Mouse (Mus musculus) adrenal gland, adult 2 months (tissue): ENCODE measurements around the gene Sertad2. TPM values are rescaled to one million over a fixed set of nuclear protein-coding genes. Genes with fewer than 3 reads are reported as not detected.

Experiments used
- DNase-seq: peaks from one replicate; pipeline ENCODE4 v3.0.0; 2021
- polyA plus RNA-seq: library from polyadenylated mRNA; depleted of rRNA; stranded (reverse); fragments of >200 nt; gene quantifications from 2 replicates; pipeline ENCODE4 v1.2.3, GENCODE M21; 2012; rRNA removed
- total RNA-seq, 2 experiments: library from RNA; stranded (reverse); gene quantifications; 2 replicates each; pipeline ENCODE4 v1.2.3; 2021

Gene Sertad2
- total and polyA plus RNA-seq, 3 experiments = 12.3 to 26.1 (median 17.6) TPM

GRCm38 (mm10) chr11:20681679-20682078, 138.6 kb downstream of the Sertad2 start:
- no peak for DNase-seq

- DNase-seq = peak; percentile 49
Measured at GRCm38 (mm10) chr11:20691000-20691399, 147.9 kb downstream of the Sertad2 start.

Other genes with a start within 250 kb of the Sertad2 start
- gene Slc1a4, start 210.5 kb upstream of the Sertad2 start, total RNA-seq = 1 to 10 TPM; 8.9 to 9.5 TPM
- gene Slc1a4, start 210.5 kb upstream of the Sertad2 start, polyA plus RNA-seq = 4.4 and 5.5 TPM in 2 replicates
- 10 to 100 TPM; 48.9 to 63.1 TPM for gene Aftph, start 198.3 kb downstream of the Sertad2 start, total RNA-seq
- gene Aftph, start 198.3 kb downstream of the Sertad2 start, polyA plus RNA-seq = 12.1 and 24.4 TPM in 2 replicates